Mouse (Mus musculus) T-helper 1 cell (primary cell): ENCODE results near the gene Ncmap.

ENCODE experiments used
- in situ Hi-C: fragments of 300-600 bp; cut with MboI, MseI; formaldehyde crosslinking; loops from one replicate; pipeline ENCODE4 v1.15.1; 2025; ENCODE audit warnings: high pct_unique_total_duplicates

Ncmap gene

DNA sequence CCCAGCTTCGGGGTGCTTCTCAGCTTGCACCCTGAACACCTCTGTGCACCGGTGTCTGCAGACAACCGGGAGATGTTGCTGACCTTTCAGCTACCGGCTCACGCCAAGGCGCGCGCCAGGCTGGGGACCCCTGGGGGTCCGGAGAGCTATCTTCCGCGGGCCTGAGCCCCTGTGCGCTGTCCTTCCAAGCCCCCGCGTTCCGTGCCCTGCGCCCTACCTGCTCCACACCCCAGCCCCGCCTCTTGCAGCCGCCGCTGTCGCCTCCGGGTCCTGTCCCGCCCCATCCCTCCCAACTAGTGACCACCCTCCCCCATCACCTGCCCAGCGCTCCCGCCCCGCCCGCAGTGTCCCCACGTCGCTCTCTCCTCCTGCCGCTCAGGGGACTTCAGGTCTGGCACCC, at the start of gene Ncmap:
Ncmap (minus strand) TSS at position 237 of the 400 bp plus-strand sequence.
- in situ Hi-C loops = no loop called here

- in situ Hi-C loops = loop anchor here (25.0 kb wide), 1 partner anchor 1920 kb away; the partner anchor contains the start of gene Cdc42
Measured at GRCm38 (mm10) chr4:135442473-135442872, 44.4 kb upstream of the Ncmap start.

DNA sequence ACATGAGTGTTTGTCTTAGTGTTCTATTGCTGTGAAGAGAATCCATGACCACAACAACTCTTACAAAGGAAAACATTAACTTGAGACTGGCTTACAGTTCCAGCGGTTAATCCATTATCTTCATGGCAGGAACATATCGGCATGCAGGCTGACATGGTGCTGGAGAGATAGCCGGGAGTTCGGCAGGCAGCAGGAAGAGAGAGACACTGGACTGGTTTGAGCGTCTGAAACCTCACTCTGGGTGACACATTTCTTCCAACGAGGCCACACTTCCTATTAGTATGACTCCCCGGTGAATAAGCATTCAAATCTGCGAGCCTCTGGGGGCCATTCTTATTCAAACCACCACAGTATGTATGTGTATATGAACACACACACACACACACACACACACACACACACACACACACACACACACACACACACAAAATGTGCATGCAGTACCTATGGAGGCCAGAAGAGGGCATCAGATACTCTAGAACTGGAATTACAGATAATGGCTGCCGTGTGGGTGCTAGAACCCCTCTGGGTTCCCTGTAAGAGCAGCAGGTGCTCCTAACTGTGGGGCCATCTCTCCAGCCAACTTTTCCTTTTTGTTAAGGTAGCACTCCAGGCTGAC, 42.0 kb upstream of the Ncmap start:
- in situ Hi-C loops = loop anchor here (25.0 kb wide), 1 partner anchor 1922 kb away; the partner anchor contains the start of gene Cdc42

DNA sequence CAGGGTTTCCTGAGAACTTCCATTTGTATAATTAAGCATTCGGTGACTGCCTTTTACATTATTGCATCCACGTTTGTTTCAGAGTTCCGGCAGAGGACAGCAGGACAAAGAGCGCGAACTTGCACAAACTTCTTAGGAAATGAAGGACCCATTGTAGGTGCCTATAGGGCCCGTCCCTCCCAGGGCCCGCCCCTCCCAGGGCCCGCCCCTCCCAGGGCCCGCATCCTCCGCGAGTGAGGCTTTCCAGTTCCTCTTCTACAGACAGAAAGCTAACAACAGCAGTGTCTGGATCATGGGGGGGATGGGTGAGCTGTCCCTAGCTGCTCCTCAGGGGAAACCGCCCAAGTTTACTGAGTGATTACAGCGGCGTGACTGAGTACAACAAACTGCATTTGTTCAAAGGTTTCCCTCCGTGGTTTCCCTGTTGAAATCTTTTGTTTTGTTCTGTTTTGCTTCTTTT, 41.2 kb upstream of the Ncmap start:
- in situ Hi-C loops = loop anchor here (25.0 kb wide), 1 partner anchor 1923 kb away; the partner anchor contains the start of gene Cdc42

GRCm38 (mm10) chr4:135437924-135438323, 39.9 kb upstream of the Ncmap start:
- in situ Hi-C loops = loop anchor here (25.0 kb wide), 1 partner anchor 1924 kb away; the partner anchor contains the start of gene Cdc42

GRCm38 (mm10) chr4:135436291-135436690, 38.3 kb upstream of the Ncmap start:
- in situ Hi-C loops = loop anchor here (25.0 kb wide), 1 partner anchor 1926 kb away; the partner anchor contains the start of gene Cdc42

DNA sequence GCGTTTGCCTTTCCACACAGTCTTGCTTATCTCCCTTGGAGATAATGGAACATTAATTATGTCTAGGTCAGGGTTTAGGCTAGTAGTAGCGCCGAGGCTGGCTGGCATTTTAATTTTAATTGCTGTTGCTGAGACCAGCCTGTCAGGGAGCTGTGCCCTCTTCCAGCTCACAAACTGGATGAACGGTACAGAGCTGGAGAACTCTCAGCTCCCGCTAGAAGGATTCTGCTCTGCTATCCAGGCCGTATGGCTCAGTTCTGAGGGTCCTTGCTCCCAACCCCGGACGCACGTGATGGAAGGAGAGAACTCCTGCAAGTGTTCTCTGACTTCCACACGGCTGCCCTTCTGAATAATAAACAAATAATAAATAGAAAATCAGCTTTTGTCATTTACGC, 36.4 kb upstream of the Ncmap start:
- in situ Hi-C loops = loop anchor here (25.0 kb wide), 1 partner anchor 1928 kb away; the partner anchor contains the start of gene Cdc42

DNA sequence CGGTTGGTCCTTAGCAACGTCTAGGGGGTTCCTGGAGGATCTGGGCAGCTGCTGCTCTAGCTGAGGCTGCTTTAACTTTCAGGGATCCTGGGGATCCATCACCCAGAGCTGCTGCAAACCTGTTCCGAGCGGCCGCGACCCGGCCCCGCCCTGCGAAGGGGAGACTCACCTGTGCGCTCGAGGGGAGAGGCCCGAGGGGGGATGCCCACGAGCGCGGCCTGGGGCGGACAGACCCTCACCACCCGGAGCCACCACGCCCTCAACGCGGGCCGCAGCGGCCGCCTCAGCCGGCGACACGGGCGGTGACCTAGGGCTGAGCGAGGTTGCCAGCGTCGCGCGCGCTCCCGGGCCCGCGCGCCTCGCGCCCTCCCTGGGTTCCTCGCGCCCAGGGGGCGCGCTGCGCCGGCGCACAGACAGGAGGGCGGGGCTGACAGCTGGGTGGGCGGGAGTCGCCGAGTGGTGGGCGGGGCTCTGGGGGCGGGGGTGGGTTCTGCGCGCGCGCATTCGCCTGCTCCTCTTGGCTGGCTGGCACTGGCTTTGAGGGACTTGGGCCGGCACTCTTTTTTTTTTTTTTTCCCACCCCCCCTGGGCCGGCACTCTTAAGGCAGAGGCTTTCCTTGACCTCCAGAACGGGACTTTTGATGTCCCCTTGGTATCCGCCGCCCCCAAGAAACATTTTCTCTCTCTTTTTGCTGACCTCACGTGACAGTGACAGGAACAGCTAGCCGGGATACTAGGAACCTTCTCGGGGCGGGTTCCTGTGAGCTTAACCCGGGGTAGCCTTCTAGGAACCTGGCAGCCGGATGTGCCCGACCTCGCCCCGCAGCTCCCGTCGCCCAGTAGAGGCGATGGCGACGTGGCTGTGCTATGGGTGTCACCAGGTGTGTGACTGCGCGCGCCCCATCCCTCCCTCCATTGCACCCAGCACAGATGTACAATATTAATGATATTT, 35.7 kb upstream of the Ncmap start, which contains the start of gene Rcan3:
Rcan3 (minus strand) TSS at position 411 of the 952 bp plus-strand sequence.
- in situ Hi-C loops = loop anchor here (25.0 kb wide), 1 partner anchor 1929 kb away; the partner anchor contains the start of gene Cdc42

- in situ Hi-C loops = loop anchor here (25.0 kb wide), 1 partner anchor 1929 kb away; the partner anchor contains the start of gene Cdc42
Measured at GRCm38 (mm10) chr4:135433086-135433442, 35.0 kb upstream of the Ncmap start.

- in situ Hi-C loops = loop anchor here (25.0 kb wide), 1 partner anchor 1932 kb away; the partner anchor contains the start of gene Cdc42
Measured at GRCm38 (mm10) chr4:135429990-135430760, 32.1 kb upstream of the Ncmap start.

GRCm38 (mm10) chr4:135429383-135429782, 31.4 kb upstream of the Ncmap start:
- in situ Hi-C loops = loop anchor here (25.0 kb wide), 1 partner anchor 1933 kb away; the partner anchor contains the start of gene Cdc42

- in situ Hi-C loops = loop anchor here (25.0 kb wide), 1 partner anchor 1936 kb away; the partner anchor contains the start of gene Cdc42
Measured at GRCm38 (mm10) chr4:135426587-135426986, 28.6 kb upstream of the Ncmap start.

- in situ Hi-C loops = loop anchor here (25.0 kb wide), 1 partner anchor 1937 kb away; the partner anchor contains the start of gene Cdc42
Measured at GRCm38 (mm10) chr4:135425625-135426024, 27.6 kb upstream of the Ncmap start.

GRCm38 (mm10) chr4:135420961-135421360, 22.9 kb upstream of the Ncmap start:
- in situ Hi-C loops = no loop called here

GRCm38 (mm10) chr4:135420416-135420815, 22.4 kb upstream of the Ncmap start:
- in situ Hi-C loops = no loop called here

GRCm38 (mm10) chr4:135419996-135420395, 22.0 kb upstream of the Ncmap start:
- in situ Hi-C loops = no loop called here

DNA sequence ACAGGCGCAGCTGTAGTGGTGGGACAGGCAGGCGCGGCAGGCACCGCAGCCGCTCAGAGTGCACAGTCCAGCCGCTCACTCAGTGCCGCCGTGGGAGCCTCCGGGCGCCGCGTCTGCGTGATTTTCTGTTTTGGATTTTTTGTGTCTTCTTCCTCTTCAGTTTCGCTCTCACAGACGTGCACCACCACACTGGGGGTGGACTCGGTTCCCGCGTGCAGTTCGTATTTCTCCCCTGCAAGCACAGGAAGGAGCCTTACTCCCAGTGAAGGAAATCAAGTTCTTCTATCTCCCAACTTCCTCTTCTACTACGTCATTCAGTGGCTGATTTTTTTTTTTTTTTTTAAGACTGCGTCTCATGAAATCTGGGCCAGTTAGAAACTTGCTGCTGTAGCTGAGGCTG, 18.3 kb upstream of the Ncmap start:
- in situ Hi-C loops = no loop called here

DNA sequence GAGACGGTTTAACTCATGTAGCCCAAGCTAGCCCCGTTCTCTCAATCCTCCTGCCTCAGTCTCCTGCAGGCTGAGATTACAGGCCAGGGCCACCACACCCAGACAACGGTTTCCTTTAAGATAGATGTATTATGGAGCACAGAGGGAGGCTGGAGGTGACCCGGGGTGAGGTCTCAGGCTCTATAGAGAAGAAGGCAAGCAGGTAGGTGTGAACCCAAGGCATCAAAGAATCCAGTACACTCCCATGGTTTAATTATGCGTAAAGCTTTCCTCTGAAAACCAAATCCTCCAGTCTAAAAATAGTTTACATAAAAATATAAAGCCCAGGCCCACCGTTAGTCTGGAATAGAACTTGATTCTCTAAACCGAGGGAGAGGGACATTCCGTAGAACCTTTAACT, 15.5 kb upstream of the Ncmap start:
- in situ Hi-C loops = no loop called here

GRCm38 (mm10) chr4:135411633-135412032, 13.6 kb upstream of the Ncmap start:
- in situ Hi-C loops = no loop called here

DNA sequence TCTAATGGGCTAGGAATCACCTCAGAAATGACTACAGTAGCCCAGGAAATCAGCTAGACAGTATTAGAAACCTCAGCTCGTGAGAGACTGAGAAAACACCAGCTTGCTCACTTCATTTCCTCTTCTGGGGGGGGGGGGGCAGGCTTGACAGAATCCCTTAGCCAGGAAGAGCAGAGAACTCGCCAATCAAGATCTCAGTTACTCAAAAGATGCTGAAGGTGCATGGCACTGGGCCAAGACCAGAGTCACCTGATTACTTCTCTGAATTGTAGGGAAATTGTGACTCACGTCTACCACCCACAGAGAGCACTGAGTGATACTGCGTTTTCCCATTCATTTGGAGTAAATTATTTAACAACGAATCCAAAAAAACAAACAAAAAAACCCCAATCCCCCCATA, 8.2 kb upstream of the Ncmap start:
- in situ Hi-C loops = no loop called here

DNA sequence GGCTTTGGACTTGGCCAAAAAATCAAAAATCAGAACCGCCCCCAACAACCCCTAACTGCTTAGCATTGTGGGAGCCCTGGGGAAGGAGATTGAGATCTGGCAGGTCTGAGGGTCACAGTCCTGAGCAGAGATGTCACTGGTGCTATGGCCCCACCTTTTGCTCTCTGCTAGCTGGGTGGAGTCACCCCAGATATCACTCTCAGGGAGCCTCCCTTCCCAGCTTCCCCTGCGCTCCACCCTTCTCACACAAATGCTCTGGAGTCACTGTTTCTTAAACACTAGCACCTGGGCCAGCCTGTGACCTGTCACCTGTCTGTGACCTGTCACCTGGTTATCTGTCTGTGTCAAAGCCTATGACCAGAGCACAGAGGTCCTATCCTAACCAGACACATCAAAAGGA, 6.9 kb upstream of the Ncmap start:
- in situ Hi-C loops = no loop called here
